Mouse (Mus musculus) adrenal gland, adult 2 months (tissue): ENCODE measurements around the gene Shbg. TPM values are rescaled to one million over a fixed set of nuclear protein-coding genes. Genes with fewer than 3 reads are reported as not detected.

Experiments used
- DNase-seq: peaks from one replicate; pipeline ENCODE4 v3.0.0; 2021
- polyA plus RNA-seq: library from polyadenylated mRNA; depleted of rRNA; stranded (reverse); fragments of >200 nt; gene quantifications from 2 replicates; pipeline ENCODE4 v1.2.3, GENCODE M21; 2012
- total RNA-seq, 2 experiments: library from RNA; stranded (reverse); gene quantifications; 2 replicates each; pipeline ENCODE4 v1.2.3; 2021

Shbg gene
- total and polyA plus RNA-seq, 3 experiments = not detected

GRCm38 (mm10) chr11:69599436-69599835 lies 18.3 kb downstream of the Shbg start:
- DNase-seq = no peak

- no peak for DNase-seq
Measured at GRCm38 (mm10) chr11:69594853-69595252, 22.9 kb downstream of the Shbg start.

GRCm38 (mm10) chr11:69592799-69593198 lies 24.9 kb downstream of the Shbg start:
- DNase-seq = no peak

- DNase-seq = no peak
Measured at GRCm38 (mm10) chr11:69591899-69592637, 25.6 kb downstream of the Shbg start.

GRCm38 (mm10) chr11:69591424-69591823 lies 26.3 kb downstream of the Shbg start:
- DNase-seq = no peak

GRCm38 (mm10) chr11:69590622-69591021 lies 27.1 kb downstream of the Shbg start:
- no peak for DNase-seq

GRCm38 (mm10) chr11:69589207-69589834 lies 28.4 kb downstream of the Shbg start:
- no peak for DNase-seq

GRCm38 (mm10) chr11:69585718-69586325 lies 31.9 kb downstream of the Shbg start:
- no peak for DNase-seq

GRCm38 (mm10) chr11:69584937-69585336 lies 32.8 kb downstream of the Shbg start:
- no peak for DNase-seq

- no peak for DNase-seq
Measured at GRCm38 (mm10) chr11:69584008-69584407, 33.7 kb downstream of the Shbg start.

GRCm38 (mm10) chr11:69582230-69582805 lies 35.4 kb downstream of the Shbg start:
- DNase-seq = no peak

GRCm38 (mm10) chr11:69581814-69582213 lies 35.9 kb downstream of the Shbg start:
- no peak for DNase-seq

GRCm38 (mm10) chr11:69581147-69581688 lies 36.5 kb downstream of the Shbg start:
- peak; percentile 95 for DNase-seq

GRCm38 (mm10) chr11:69580572-69581146 lies 37.0 kb downstream of the Shbg start:
- DNase-seq = no peak

- peak; percentile 95 for DNase-seq
Measured at GRCm38 (mm10) chr11:69580091-69580514, 37.6 kb downstream of the Shbg start, which contains the start of the genes Wrap53 and Trp53. Wrap53 (minus strand) TSS chr11:69580255. Trp53 (plus strand) TSS chr11:69580359.

- peak; percentile 97 for DNase-seq
Measured at GRCm38 (mm10) chr11:69579128-69580017, 38.3 kb downstream of the Shbg start.

- DNase-seq = no peak
Measured at GRCm38 (mm10) chr11:69578301-69578700, 39.4 kb downstream of the Shbg start.

GRCm38 (mm10) chr11:69576307-69576706 lies 41.4 kb downstream of the Shbg start:
- no peak for DNase-seq

- DNase-seq = no peak
Measured at GRCm38 (mm10) chr11:69575220-69575619, 42.5 kb downstream of the Shbg start.

GRCm38 (mm10) chr11:69565131-69565530 lies 52.6 kb downstream of the Shbg start:
- no peak for DNase-seq
